Mouse (Mus musculus) monocyte, adult 5-6 weeks (primary cell): Measurements from ENCODE around the gene 4931429L15Rik. TPM values are rescaled to one million over a fixed set of nuclear protein-coding genes. Genes with fewer than 3 reads are reported as not detected.

Experiments
- ATAC-seq: fragments of 153-309, 156-312 bp; replicated peaks from 2 replicates; pipeline ENCODE4 v1.8.0; 2017; ENCODE audit warnings: mild to moderate bottlenecking; ENCODE audit not compliant: low TSS enrichment, insufficient number of reproducible peaks, severe bottlenecking, poor library complexity, low FRiP score
- total RNA-seq: library from RNA; stranded (forward); fragments of 200-1000, 200-491, 200-594 nt; gene quantifications from 3 replicates; pipeline ENCODE4 v1.2.3, GENCODE M21; 2017

Gene 4931429L15Rik
- total RNA-seq, 1 experiment from 2014 or later: not detected

GRCm38 (mm10) chr9:46329250-46329648, 9.5 kb upstream of the 4931429L15Rik start:
- ATAC-seq: no peak

- no peak for ATAC-seq
These were observed 8.9 kb upstream of the 4931429L15Rik start for GRCm38 (mm10) chr9:46328572-46329249.

GRCm38 (mm10) chr9:46327706-46328571, 8.2 kb upstream of the 4931429L15Rik start:
- no peak for ATAC-seq

GRCm38 (mm10) chr9:46326694-46327405, 7.1 kb upstream of the 4931429L15Rik start:
- ATAC-seq: no peak

GRCm38 (mm10) chr9:46320461-46320860, 675 bp upstream of the 4931429L15Rik start:
- no peak for ATAC-seq

- no peak for ATAC-seq
These were observed 1.8 kb downstream of the 4931429L15Rik start for GRCm38 (mm10) chr9:46317957-46318356.

GRCm38 (mm10) chr9:46316909-46317308, 2.9 kb downstream of the 4931429L15Rik start:
- ATAC-seq: no peak

- ATAC-seq: no peak
These were observed 3.4 kb downstream of the 4931429L15Rik start for GRCm38 (mm10) chr9:46316388-46316787.

- no peak for ATAC-seq
These were observed 3.9 kb downstream of the 4931429L15Rik start for GRCm38 (mm10) chr9:46315807-46316365.

- ATAC-seq: no peak
These were observed 4.9 kb downstream of the 4931429L15Rik start for GRCm38 (mm10) chr9:46314921-46315320.

GRCm38 (mm10) chr9:46314507-46314906, 5.3 kb downstream of the 4931429L15Rik start:
- ATAC-seq: peak; percentile 86

- no peak for ATAC-seq
These were observed 10.7 kb downstream of the 4931429L15Rik start for GRCm38 (mm10) chr9:46309121-46309520.

GRCm38 (mm10) chr9:46302142-46302541, 17.6 kb downstream of the 4931429L15Rik start:
- ATAC-seq: peak; percentile 74; the same call in 1 of the 2 replicates

GRCm38 (mm10) chr9:46298381-46298780, 21.4 kb downstream of the 4931429L15Rik start:
- no peak for ATAC-seq

- peak; percentile 96 for ATAC-seq
These were observed 37.0 kb downstream of the 4931429L15Rik start, which contains the start of gene Bud13 for GRCm38 (mm10) chr9:46282631-46283436. Gene Bud13 (plus strand): TSS chr9:46283008.

GRCm38 (mm10) chr9:46274494-46274893, 45.3 kb downstream of the 4931429L15Rik start:
- ATAC-seq: no peak

- ATAC-seq: peak; percentile 92
These were observed 46.9 kb downstream of the 4931429L15Rik start, which contains the start of gene Zpr1 for GRCm38 (mm10) chr9:46272677-46273454. Gene Zpr1 (plus strand): TSS chr9:46273064.
